Mouse (Mus musculus): ENCODE data around the gene Dydc1. TPM values are rescaled to one million over a fixed set of nuclear protein-coding genes. Genes with fewer than 3 reads are reported as not detected.

The Dydc1 gene
- total and polyA plus RNA-seq, 2 experiments from 2014 or later, result not detected

- no peak for TF ChIP-seq CTCF (IDR thresholded peaks at IDR 0.05; ENCODE audit: low read depth)
- Histone ChIP-seq H3K9me3 (ENCODE audit: low read length) (no peaks in the 10 kb centered on the region), H3K9ac (replicated peaks; ENCODE audit: low read length) (no peak within 1 kb of the TSS), H3K27ac (no peak within 1 kb of the TSS), H3K4me1 (ENCODE audit: insufficient read depth, low read length) (no peaks in the 10 kb centered on the region), H3K36me3 (ENCODE audit: insufficient read depth, low read length) (no peaks in the 10 kb centered on the region), H3K27me3 (ENCODE audit: insufficient read depth, low read length) (no peaks in the 10 kb centered on the region), H3K4me2 (ENCODE audit: low read depth, low read length) (no peak within 1 kb of the TSS), H3K4me3 (ENCODE audit: low read length) (no peak within 1 kb of the TSS)
- ATAC-seq, result no peak
- DNase-seq (ENCODE audit: low spot score), result no peak
Measured at GRCm38 (mm10) chr14:41069108-41069507, 3.6 kb upstream of the Dydc1 start, which contains the start of gene Dydc2. TSS of gene Dydc2 (minus strand) at chr14:41069208.

DNA sequence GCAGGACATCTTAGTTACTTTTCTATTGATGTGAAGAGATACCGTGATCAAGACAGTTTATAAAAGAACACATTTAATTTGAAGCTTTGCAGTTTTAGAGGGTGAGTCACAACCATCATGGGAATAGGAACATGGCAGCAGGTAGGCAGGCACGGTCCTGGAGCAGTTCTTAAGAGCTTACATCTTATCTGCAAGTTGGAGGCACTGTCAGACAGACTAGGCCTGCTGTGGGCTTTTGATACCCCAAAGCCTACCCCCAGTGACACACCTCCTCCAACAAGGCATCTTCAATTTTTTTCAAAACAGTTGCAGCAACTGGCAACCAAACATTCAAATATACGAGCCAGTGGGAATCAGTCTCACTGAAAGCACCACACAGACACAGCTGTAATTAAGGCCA, 2.4 kb upstream of the Dydc1 start:
- ATAC-seq, result no peak
- TF ChIP-seq CTCF (IDR thresholded peaks at IDR 0.05; ENCODE audit: low read depth), result no peak

DNA sequence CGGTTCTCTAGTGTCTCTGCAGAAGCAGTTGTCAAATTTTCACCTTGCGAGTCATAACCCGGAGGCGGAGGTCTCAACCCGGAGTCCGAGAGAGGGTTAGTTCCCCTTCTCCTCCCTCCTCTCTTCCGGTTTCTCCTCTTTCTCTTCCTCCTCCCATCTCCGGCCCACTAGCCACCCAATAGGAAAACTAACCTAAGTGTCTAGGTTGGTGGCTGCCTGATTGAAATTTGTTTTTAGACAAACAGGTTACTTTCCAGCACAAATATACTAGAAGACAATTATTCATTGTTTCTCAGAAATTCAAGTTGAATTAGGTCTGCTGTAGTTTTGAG, 199 bp downstream of the Dydc1 start:
- no peak for TF ChIP-seq CTCF (IDR thresholded peaks at IDR 0.05; ENCODE audit: low read depth)
- Histone ChIP-seq H3K4me3 (ENCODE audit: low read length) (peak overlapping the region; percentile 47), H3K27ac (no peak overlapping the region; the same call in 1 of the 2 replicates), H3K27me3 (ENCODE audit: insufficient read depth, low read length) (no peaks in the 10 kb centered on the region), H3K4me1 (ENCODE audit: insufficient read depth, low read length) (no peaks in the 10 kb centered on the region), H3K4me2 (ENCODE audit: low read depth, low read length) (peak overlapping the region; percentile 83), H3K36me3 (ENCODE audit: insufficient read depth, low read length) (no peaks in the 10 kb centered on the region), H3K9me3 (ENCODE audit: low read length) (no peaks in the 10 kb centered on the region), H3K9ac (replicated peaks; ENCODE audit: low read length) (peak overlapping the region; percentile 37; the same call in 1 of the 2 replicates)
- 4% methylated on average over 8 of the region's 8 CpGs for WGBS
- peak; percentile 79; the same call in 1 of the 2 replicates for ATAC-seq
- DNase-seq (ENCODE audit: low spot score), result no peak

More for the DNA sequence above, 2.4 kb upstream of the Dydc1 start:
- no peak overlapping the region for H3K27ac ChIP-seq
- DNase-seq (ENCODE audit: low spot score), result no peak
- no peaks in the 10 kb centered on the region for H3K4me1 ChIP-seq (ENCODE audit: insufficient read depth, low read length)
- WGBS, result 81% methylated on average over 3 of the region's 3 CpGs
- H3K9me3 ChIP-seq (ENCODE audit: low read length), result no peaks in the 10 kb centered on the region
- H3K27me3 ChIP-seq (ENCODE audit: insufficient read depth, low read length), result no peaks in the 10 kb centered on the region
- H3K9ac ChIP-seq (replicated peaks; ENCODE audit: low read length), result no peak overlapping the region
- no peak overlapping the region for H3K4me2 ChIP-seq (ENCODE audit: low read depth, low read length)
- no peak overlapping the region for H3K4me3 ChIP-seq (ENCODE audit: low read length)
- no peaks in the 10 kb centered on the region for H3K36me3 ChIP-seq (ENCODE audit: insufficient read depth, low read length)

- Histone ChIP-seq H3K4me3 (ENCODE audit: low read length) (no peak overlapping the region), H3K4me1 (ENCODE audit: insufficient read depth, low read length) (no peaks in the 10 kb centered on the region), H3K27ac (no peak overlapping the region), H3K9ac (replicated peaks; ENCODE audit: low read length) (no peak overlapping the region), H3K27me3 (ENCODE audit: insufficient read depth, low read length) (no peaks in the 10 kb centered on the region), H3K9me3 (ENCODE audit: low read length) (no peaks in the 10 kb centered on the region), H3K36me3 (ENCODE audit: insufficient read depth, low read length) (no peaks in the 10 kb centered on the region), H3K4me2 (ENCODE audit: low read depth, low read length) (no peak overlapping the region)
- WGBS, result 85% methylated on average over 2 of the region's 2 CpGs
- ATAC-seq (no peak), DNase-seq (ENCODE audit: low spot score) (no peak)
- TF ChIP-seq CTCF (IDR thresholded peaks at IDR 0.05; ENCODE audit: low read depth), result no peak
Measured at GRCm38 (mm10) chr14:41082408-41082807, 9.7 kb downstream of the Dydc1 start.

- Histone ChIP-seq H3K4me1 (ENCODE audit: insufficient read depth, low read length) (no peaks in the 10 kb centered on the region), H3K27me3 (ENCODE audit: insufficient read depth, low read length) (no peaks in the 10 kb centered on the region), H3K27ac (no peak overlapping the region), H3K36me3 (ENCODE audit: insufficient read depth, low read length) (no peaks in the 10 kb centered on the region), H3K4me2 (ENCODE audit: low read depth, low read length) (no peak overlapping the region), H3K4me3 (ENCODE audit: low read length) (no peak overlapping the region), H3K9me3 (ENCODE audit: low read length) (no peaks in the 10 kb centered on the region), H3K9ac (replicated peaks; ENCODE audit: low read length) (no peak overlapping the region)
- 88% methylated on average over 1 of the region's 1 CpGs for WGBS
- TF ChIP-seq CTCF (IDR thresholded peaks at IDR 0.05; ENCODE audit: low read depth), result peak; percentile 33
- no peak for ATAC-seq
- DNase-seq (ENCODE audit: low spot score), result no peak
Measured at GRCm38 (mm10) chr14:41087509-41087908, 14.8 kb downstream of the Dydc1 start.

- no peaks in the 10 kb centered on the region for H3K27me3 ChIP-seq (ENCODE audit: insufficient read depth, low read length)
- no peak for ATAC-seq
- TF ChIP-seq CTCF (IDR thresholded peaks at IDR 0.05; ENCODE audit: low read depth), result peak; percentile 53
- no peak overlapping the region for H3K27ac ChIP-seq
- no peaks in the 10 kb centered on the region for H3K9me3 ChIP-seq (ENCODE audit: low read length)
- peak; percentile 4 for DNase-seq (ENCODE audit: low spot score)
- WGBS, result 55% methylated on average over 8 of the region's 8 CpGs
- no peak overlapping the region for H3K4me2 ChIP-seq (ENCODE audit: low read depth, low read length)
- no peak overlapping the region for H3K9ac ChIP-seq (replicated peaks; ENCODE audit: low read length)
- H3K4me1 ChIP-seq (ENCODE audit: insufficient read depth, low read length), result no peaks in the 10 kb centered on the region
- no peaks in the 10 kb centered on the region for H3K36me3 ChIP-seq (ENCODE audit: insufficient read depth, low read length)
- no peak overlapping the region for H3K4me3 ChIP-seq (ENCODE audit: low read length)
Measured at GRCm38 (mm10) chr14:41090777-41091176, 18.1 kb downstream of the Dydc1 start.

DNA sequence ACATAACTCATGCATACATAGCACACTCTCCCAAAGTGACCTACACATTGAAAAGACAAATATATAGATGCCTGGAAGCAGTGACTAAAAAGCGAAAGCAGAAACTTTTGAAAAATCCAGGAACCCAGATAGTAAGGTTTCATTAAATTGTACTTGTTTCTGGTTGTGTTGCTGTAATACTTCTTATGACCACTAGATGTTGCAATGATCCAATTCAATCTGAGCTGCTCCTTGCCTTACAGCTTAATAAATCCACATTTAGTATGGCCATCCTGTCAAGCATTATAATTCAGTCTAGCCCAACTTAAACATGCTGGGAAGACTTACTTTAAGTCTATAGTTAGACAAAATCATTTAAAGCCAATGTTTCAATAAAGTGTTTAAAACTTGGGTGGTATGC, 21.4 kb downstream of the Dydc1 start:
- Histone ChIP-seq H3K4me1 (ENCODE audit: insufficient read depth, low read length) (no peaks in the 10 kb centered on the region), H3K4me2 (ENCODE audit: low read depth, low read length) (no peak overlapping the region), H3K4me3 (ENCODE audit: low read length) (no peak overlapping the region), H3K9ac (replicated peaks; ENCODE audit: low read length) (no peak overlapping the region), H3K27ac (no peak overlapping the region), H3K9me3 (ENCODE audit: low read length) (no peaks in the 10 kb centered on the region), H3K36me3 (ENCODE audit: insufficient read depth, low read length) (no peaks in the 10 kb centered on the region), H3K27me3 (ENCODE audit: insufficient read depth, low read length) (no peaks in the 10 kb centered on the region)
- DNase-seq (ENCODE audit: low spot score) (peak; percentile 15), ATAC-seq (no peak)
- 65% methylated on average over 1 of the region's 1 CpGs for WGBS
- peak; percentile 77 for TF ChIP-seq CTCF (IDR thresholded peaks at IDR 0.05; ENCODE audit: low read depth)

All from hindbrain, postnatal 0 days (tissue).